Mouse (Mus musculus) mouse embryonic stem cell (cell line): Measurements from ENCODE around the gene Marf1.

Experiments
- in situ Hi-C, 2 experiments: fragments of 300-500 bp; cut with MboI; formaldehyde crosslinking; loops; 1 replicate in 1 of 2; 3 replicates in 1 of 2; pipeline ENCODE4 v1.14.3; 2019 to 2020; ENCODE audit warnings: low sequenced_read_pairs in 2 of 2, low pct_unique_long_range_greater_than_20kb in 1 of 2, mixed read lengths in 1 of 2; ENCODE audit not compliant: unreplicated experiment in 1 of 2

Gene Marf1

GRCm38 (mm10) chr16:14151718-14152117 is 11.4 kb downstream of the Marf1 start:
- in situ Hi-C loops, result loop anchor here in 1 of 2 experiments (25.0 kb wide), 1 partner anchor 464 kb away; no protein-coding TSS in a partner anchor

GRCm38 (mm10) chr16:14147712-14148111 is 15.4 kb downstream of the Marf1 start:
- in situ Hi-C loops, result no loop called here

GRCm38 (mm10) chr16:14143298-14143697 is 19.9 kb downstream of the Marf1 start:
- in situ Hi-C loops, result no loop called here

- in situ Hi-C loops, result no loop called here
These were observed 24.0 kb downstream of the Marf1 start for GRCm38 (mm10) chr16:14139106-14139505.

GRCm38 (mm10) chr16:14137976-14138561 is 25.1 kb downstream of the Marf1 start:
- in situ Hi-C loops, result no loop called here

- in situ Hi-C loops, result no loop called here
These were observed 28.1 kb downstream of the Marf1 start for GRCm38 (mm10) chr16:14135014-14135413.

- in situ Hi-C loops, result no loop called here
These were observed 31.3 kb downstream of the Marf1 start for GRCm38 (mm10) chr16:14131838-14132237.

- in situ Hi-C loops, result no loop called here
These were observed 31.8 kb downstream of the Marf1 start for GRCm38 (mm10) chr16:14131376-14131775.

- in situ Hi-C loops, result no loop called here
These were observed 32.4 kb downstream of the Marf1 start for GRCm38 (mm10) chr16:14130796-14131195.

GRCm38 (mm10) chr16:14128977-14129376 is 34.2 kb downstream of the Marf1 start:
- in situ Hi-C loops, result no loop called here

GRCm38 (mm10) chr16:14125253-14125652 is 37.9 kb downstream of the Marf1 start:
- in situ Hi-C loops, result no loop called here

GRCm38 (mm10) chr16:14124709-14125108 is 38.4 kb downstream of the Marf1 start:
- in situ Hi-C loops, result no loop called here

GRCm38 (mm10) chr16:14123901-14124300 is 39.2 kb downstream of the Marf1 start:
- in situ Hi-C loops, result no loop called here

- in situ Hi-C loops, result no loop called here
These were observed 40.6 kb downstream of the Marf1 start for GRCm38 (mm10) chr16:14122586-14122985.

- in situ Hi-C loops, result no loop called here
These were observed 41.6 kb downstream of the Marf1 start for GRCm38 (mm10) chr16:14121563-14121962.

GRCm38 (mm10) chr16:14120941-14121340 is 42.2 kb downstream of the Marf1 start:
- in situ Hi-C loops, result no loop called here

- in situ Hi-C loops, result no loop called here
These were observed 45.9 kb downstream of the Marf1 start for GRCm38 (mm10) chr16:14117299-14117698.

- in situ Hi-C loops, result no loop called here
These were observed 50.4 kb downstream of the Marf1 start for GRCm38 (mm10) chr16:14112742-14113141.

- in situ Hi-C loops, result no loop called here
These were observed 51.0 kb downstream of the Marf1 start for GRCm38 (mm10) chr16:14112133-14112532.

- in situ Hi-C loops, result no loop called here
These were observed 52.2 kb downstream of the Marf1 start for GRCm38 (mm10) chr16:14110922-14111321.
